Mouse (Mus musculus) mesoderm, embryonic 11.5 days (tissue): ENCODE data around the gene Hdac1.

Experiments used
- DNase-seq: peaks from one replicate; pipeline ENCODE4 v3.0.0-alpha.2; 2012; ENCODE audit warnings: low read depth, low spot score

Gene Hdac1

DNA sequence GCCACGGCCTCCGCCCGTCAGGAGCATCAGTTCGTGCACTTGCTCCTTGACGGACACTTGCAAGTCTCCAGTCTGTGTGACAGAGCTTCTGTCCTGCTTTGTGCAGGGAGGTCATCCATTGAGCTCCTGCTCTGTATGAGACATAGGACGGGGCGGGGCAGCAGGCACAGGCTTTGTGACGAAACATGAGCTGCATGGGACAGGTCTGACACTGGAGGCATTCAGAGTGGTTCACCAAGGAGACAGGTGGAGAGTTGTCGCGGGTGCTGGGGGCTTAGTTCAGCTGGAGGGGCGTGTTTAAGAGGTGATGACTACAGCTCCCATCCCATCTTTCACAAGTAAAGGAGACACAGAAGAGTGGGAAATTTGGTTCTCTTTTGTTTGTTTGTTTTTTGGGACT, 66.5 kb downstream of the Hdac1 start:
- no peak for DNase-seq
